Mouse (Mus musculus) natural killer cell, adult 2 months (primary cell): Measurements from ENCODE around the gene Snrnp200.
"Not testable (repeated sequence)": the region's sequence is repeated elsewhere in the genome, so short reads cannot be mapped to it uniquely, and the experiment has no call there.

Source experiments
- DNase-seq, 2 experiments: peaks; one replicate each; pipeline ENCODE4 v3.0.0; 2022; ENCODE audit warnings: low spot score in 2 of 2

The Snrnp200 gene

GRCm38 (mm10) chr2:127252787-127253186 is 44.6 kb downstream of the Snrnp200 start:
- DNase-seq, result no peak

GRCm38 (mm10) chr2:127254604-127255134 is 46.5 kb downstream of the Snrnp200 start:
- no peak for DNase-seq

DNA sequence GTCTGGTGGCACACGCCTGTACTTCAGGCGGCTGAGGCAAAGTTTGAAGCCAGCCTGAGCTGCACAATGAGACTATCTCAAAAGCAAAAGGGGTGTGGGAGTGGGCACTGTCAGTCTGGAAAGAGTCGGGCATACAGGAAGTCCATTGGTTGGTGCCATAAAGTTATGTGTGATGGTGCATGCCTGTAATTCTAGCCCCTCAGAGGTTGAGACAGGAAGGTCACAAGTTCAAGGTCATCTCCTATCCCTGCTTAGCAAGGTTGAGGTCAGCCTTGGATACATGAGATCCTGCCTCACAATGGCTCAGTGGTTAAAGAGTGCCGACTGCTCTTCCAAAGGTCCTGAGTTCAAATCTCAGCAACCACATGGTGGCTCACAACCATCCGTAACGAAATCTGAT is 47.1 kb downstream of the Snrnp200 start:
- DNase-seq, result no peak

GRCm38 (mm10) chr2:127259340-127259739 is 51.2 kb downstream of the Snrnp200 start:
- no peak for DNase-seq

- DNase-seq, result no peak
These were observed 54.3 kb downstream of the Snrnp200 start for GRCm38 (mm10) chr2:127262480-127262879.

DNA sequence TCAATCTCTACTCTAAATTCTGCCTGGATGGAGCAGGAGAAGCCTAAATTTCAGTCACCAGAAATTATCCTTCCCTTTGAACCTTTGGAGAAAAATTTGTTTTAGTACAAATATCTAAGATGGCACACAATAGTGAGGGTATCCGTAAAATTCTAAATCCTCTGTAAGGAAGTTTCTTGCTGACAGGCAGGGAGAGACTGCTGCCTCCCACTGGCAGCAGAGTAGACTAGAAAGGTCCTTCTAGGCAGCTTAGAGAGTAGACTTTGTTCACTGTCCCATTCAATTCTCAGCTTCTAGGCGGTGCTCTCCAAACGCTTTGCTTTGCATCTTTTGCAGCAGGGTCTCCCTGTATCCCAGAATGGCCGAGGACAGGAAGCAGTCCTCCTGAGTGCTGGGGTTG is 59.7 kb downstream of the Snrnp200 start:
- no peak for DNase-seq

- DNase-seq, result peak; percentile 95 to 96
These were observed 61.5 kb downstream of the Snrnp200 start, which contains the start of gene Stard7 for GRCm38 (mm10) chr2:127269491-127270299. Gene Stard7, plus strand, starts transcription at chr2:127270218.

DNA sequence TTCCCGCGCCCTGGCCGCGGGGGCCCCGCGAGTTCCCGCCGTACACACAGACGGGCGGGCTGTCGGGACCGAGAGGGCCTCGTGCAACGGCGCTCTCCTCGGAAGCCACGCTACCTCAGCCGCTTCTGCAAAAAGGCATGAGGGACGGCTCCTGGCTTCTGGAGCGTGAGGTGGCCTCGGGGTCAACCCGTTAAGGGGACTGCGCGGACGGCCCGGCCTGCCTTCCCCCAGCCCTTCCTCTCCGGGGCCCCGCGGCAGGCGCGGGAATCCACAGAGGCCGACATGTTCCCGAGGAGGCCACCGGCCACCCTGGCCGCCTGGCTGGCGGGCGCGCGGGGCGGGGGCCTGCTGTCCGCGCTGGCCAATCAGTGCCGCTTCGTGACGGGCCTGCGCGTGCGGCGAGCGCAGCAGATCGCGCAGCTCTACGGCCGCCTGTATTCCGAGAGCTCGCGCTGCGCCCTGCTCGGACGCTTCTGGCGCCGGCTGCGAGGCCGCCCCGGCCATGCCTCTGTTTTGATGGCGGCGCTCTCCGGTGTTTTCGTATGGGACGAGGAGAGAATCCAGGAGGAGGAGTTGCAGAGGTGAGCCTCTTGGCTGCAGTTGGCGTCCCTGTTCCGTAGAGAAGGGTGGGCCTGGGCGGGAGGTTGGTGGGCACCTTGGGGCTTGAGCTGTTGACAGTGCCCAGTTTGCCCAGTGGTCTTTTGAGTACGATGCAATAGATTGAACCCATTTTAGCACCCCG is 62.3 kb downstream of the Snrnp200 start:
- peak; percentile 80 to 84 for DNase-seq

DNA sequence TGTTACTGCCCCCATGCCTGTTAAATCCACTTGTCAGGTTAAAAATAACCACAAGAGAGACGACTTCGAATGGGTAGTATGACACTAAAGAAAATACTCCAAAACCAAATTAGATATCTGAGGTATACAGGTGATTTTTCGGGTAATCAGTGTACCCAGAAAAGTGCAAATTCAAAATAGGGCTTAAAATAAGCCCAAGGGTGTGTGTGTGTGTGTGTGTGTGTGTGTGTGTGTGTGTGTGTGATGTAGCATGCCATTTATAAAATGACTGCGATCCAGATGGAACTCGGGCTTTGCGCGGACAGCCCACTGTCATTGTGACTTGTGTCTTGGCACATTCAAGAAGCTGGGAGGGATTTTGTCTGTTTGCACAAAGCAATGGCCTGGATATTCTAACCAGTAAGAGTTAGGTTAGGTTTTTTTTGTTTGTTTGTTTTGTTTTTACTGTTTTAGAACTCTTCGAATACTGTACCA is 62.9 kb downstream of the Snrnp200 start:
- no peak for DNase-seq

DNA sequence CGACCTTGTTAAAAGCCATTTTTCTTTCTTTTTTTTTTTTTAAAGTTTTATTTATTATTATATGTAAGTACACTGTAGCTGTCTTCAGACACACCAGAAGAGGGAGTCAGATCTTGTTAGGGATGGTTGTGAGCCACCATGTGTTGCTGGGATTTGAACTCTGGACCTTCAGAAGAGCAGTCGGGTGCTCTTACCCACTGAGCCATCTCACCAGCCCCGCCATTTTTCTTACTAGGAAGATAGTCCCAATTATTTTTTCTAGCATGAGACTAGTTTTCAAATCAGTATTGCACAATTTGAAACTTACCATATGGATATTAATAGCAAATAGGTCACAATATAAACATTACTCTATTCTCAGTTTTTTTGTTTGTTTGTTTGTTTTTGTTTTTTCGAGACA is 63.9 kb downstream of the Snrnp200 start:
- not testable (repeated sequence) for DNase-seq

- no peak for DNase-seq
These were observed 64.6 kb downstream of the Snrnp200 start for GRCm38 (mm10) chr2:127272806-127273205.

GRCm38 (mm10) chr2:127274590-127274989 is 66.4 kb downstream of the Snrnp200 start:
- no peak for DNase-seq

GRCm38 (mm10) chr2:127275551-127276320 is 67.5 kb downstream of the Snrnp200 start:
- no peak for DNase-seq

DNA sequence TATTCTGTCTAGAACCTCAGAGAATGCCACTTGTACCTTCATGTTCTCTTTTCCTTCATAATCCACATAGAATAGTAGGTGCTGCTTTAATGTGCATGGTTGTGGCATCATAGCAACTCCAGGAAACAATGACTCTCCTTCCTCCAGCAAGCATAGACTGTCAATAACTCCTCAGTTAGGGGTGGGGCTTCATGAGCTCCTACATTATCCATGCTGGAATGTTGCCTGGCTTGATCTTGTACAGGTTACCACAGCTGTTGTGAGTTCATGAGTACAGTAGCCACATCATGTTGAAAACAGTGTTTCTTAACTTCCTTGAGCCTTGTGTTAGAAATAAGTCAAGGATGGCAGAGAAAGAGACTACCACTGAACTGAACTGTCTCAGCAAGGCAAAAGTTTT is 70.0 kb downstream of the Snrnp200 start:
- DNase-seq, result no peak
